Mouse (Mus musculus) E14TG2a.4 (cell line): ENCODE results near the gene Wnt3a.

Source experiments
- CTCF ChIP-seq: conservative IDR thresholded peaks from 2 replicates; pipeline ENCODE4 v1.5.1; 2014; ENCODE audit warnings: low read length
- NANOG ChIP-seq: IDR thresholded peaks from 2 replicates; pipeline ENCODE4 v1.6.1; 2014; ENCODE audit warnings: borderline replicate concordance, low read length, mixed read lengths
- POU5F1 ChIP-seq: IDR thresholded peaks from 2 replicates; pipeline ENCODE4 v1.6.1; 2014; ENCODE audit warnings: low read length, borderline replicate concordance

DNA sequence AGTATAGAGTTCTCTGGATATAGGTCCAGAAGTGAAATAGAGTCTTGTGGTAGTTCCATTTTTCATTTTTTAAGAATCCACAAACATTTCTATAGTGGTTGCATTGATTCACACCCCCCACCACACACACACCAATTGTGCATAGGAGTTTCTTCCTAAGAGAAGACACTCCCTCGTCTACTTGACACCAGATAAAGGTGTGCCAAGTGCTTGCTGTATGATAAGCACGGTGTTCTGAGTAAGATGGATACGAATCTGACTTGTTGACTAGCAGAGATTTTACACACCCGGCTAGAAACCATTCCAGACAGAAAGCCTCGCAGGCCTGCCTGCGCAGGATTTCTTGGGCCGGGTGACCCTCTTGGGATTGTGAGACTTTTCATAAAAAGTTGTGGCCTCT, 30.9 kb downstream of the Wnt3a start:
- TF ChIP-seq CTCF = no peak
- TF ChIP-seq NANOG = no peak
- TF ChIP-seq POU5F1 = no peak
